Mouse (Mus musculus): ENCODE data around the gene Utrn. TPM values are rescaled to one million over a fixed set of nuclear protein-coding genes. Genes with fewer than 3 reads are reported as not detected.

Utrn gene
- polyA plus RNA-seq, 1 experiment from 2014 or later, result 16.0 TPM

DNA sequence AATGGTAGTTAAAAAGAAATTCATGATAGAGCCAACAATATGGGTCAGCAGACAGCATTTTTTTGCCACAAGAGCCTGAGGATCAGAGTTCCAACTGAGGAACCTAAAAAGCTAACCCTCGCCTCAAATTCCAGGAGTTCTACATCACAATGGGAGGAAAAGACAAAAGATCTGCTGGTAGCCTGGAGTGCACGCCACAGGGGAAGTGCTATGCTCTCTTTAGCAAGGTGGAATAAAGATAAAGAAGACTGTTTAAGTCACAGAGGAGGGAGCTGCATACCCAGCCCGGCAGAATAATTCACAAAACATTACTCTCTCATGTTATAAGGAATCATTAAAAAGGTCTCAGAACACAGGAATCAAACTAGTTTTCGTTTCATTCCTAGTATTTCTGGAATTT lies 296.4 kb downstream of the Utrn start:
- no peaks in the 10 kb centered on the region for H3K9me3 ChIP-seq (ENCODE audit: control insufficient read depth, low read length)
- H3K27me3 ChIP-seq (ENCODE audit: control insufficient read depth, insufficient read depth, low read length), result no peaks in the 10 kb centered on the region
- WGBS, result 8% methylated on average over 4 of the region's 4 CpGs
- H3K4me3 ChIP-seq (ENCODE audit: low read depth, low read length), result no peak overlapping the region
- no peak overlapping the region for H3K4me2 ChIP-seq (ENCODE audit: low read depth, low read length)
- ATAC-seq (ENCODE audit: low read depth), result no peak
- H3K36me3 ChIP-seq (ENCODE audit: control insufficient read depth, insufficient read depth, low read length), result no peaks in the 10 kb centered on the region
- H3K4me1 ChIP-seq (ENCODE audit: control insufficient read depth, insufficient read depth, low read length), result 0 out of 2 replicates have a peak, but pooled peaks cover 7% of the 10 kb centered on the region
- no peak overlapping the region for H3K9ac ChIP-seq (replicated peaks; ENCODE audit: low read depth, low read length)
- no peak overlapping the region for H3K27ac ChIP-seq (ENCODE audit: low read depth, low read length)

DNA sequence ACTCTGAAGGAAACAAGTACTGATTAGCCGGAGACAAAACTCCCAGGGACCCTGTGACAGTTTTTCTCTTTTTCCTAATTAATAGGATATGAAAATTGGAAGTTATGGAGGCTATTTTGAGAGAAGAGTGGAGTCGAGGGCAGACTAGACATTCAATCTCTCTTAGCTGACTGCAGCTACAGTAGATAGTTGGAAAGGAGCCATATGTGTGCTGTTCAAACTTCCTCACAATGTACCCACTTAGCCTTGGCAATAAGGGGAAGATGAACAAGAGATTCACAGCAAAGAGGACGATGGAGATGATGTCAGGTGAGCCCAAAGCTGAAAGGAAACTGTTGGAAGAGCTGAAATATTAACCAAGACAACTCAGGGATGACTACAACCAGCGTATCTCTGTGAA lies 304.7 kb downstream of the Utrn start:
- H3K27me3 ChIP-seq (ENCODE audit: control insufficient read depth, insufficient read depth, low read length), result no peaks in the 10 kb centered on the region
- ATAC-seq (ENCODE audit: low read depth), result no peak
- no peaks in the 10 kb centered on the region for H3K36me3 ChIP-seq (ENCODE audit: control insufficient read depth, insufficient read depth, low read length)
- no peaks in the 10 kb centered on the region for H3K4me1 ChIP-seq (ENCODE audit: control insufficient read depth, insufficient read depth, low read length)
- WGBS, result 72% methylated on average over 4 of the region's 4 CpGs
- H3K9me3 ChIP-seq (ENCODE audit: control insufficient read depth, low read length), result no peaks in the 10 kb centered on the region
- no peak overlapping the region for H3K9ac ChIP-seq (replicated peaks; ENCODE audit: low read depth, low read length)
- no peak overlapping the region for H3K27ac ChIP-seq (ENCODE audit: low read depth, low read length)
- H3K4me3 ChIP-seq (ENCODE audit: low read depth, low read length), result no peak overlapping the region
- no peak overlapping the region for H3K4me2 ChIP-seq (ENCODE audit: low read depth, low read length)

DNA sequence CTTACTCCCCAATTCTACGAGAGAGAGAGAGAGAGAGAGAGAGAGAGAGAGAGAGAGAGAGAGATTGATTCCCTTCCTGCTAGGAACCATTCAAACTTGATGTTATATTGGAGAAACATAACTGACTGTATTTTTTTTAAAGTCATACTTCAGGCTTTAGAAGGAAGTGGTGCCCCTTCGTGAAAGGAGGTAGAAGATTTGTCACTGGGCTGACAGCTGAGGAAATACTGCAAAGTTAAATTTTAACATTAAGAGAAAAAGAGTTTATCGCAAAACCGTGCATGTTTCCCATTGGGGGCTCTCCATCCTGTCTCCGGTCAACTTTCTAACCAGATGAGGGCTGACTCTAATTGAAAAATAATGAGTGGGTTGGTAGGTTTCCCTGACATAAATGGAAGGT lies 310.4 kb downstream of the Utrn start:
- Histone ChIP-seq H3K9ac (replicated peaks; ENCODE audit: low read depth, low read length) (no peak overlapping the region), H3K9me3 (ENCODE audit: control insufficient read depth, low read length) (no peaks in the 10 kb centered on the region), H3K27ac (ENCODE audit: low read depth, low read length) (no peak overlapping the region), H3K4me2 (ENCODE audit: low read depth, low read length) (no peak overlapping the region), H3K36me3 (ENCODE audit: control insufficient read depth, insufficient read depth, low read length) (no peaks in the 10 kb centered on the region), H3K27me3 (ENCODE audit: control insufficient read depth, insufficient read depth, low read length) (no peaks in the 10 kb centered on the region), H3K4me1 (ENCODE audit: control insufficient read depth, insufficient read depth, low read length) (no peaks in the 10 kb centered on the region), H3K4me3 (ENCODE audit: low read depth, low read length) (no peak overlapping the region)
- no peak for ATAC-seq (ENCODE audit: low read depth)
- WGBS, result 79% methylated on average over 5 of the region's 5 CpGs

DNA sequence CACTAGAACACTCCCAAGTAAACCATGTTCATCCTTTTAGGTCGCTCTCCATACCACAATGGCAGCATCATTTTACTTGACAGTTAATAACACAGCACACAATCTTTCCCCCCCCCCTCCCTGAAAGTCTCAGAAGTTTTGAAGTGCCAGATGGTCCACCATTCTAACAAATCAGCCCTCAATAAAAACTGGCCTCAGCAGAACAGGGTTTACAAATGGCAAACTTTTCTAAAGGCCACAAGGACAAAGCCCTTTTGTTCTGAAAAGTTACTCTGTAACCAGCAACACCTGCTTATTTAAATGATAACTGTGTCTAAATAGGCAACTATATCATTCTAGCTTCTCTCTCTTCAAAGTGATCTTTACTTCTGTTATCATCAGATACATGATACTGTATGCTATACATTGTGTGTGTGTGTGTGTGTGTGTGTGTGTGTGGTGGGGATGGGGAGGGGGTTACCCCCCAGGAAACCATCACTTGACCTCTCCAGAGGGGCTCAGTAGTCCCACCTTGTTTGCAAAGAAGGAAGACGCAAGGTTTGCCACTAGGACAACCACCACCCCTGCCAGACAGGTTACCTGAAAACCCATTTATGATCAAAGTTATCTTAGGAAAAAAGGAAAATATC lies 315.0 kb downstream of the Utrn start:
- peaks cover 5% of the 10 kb centered on the region; the same call in 1 of the 2 replicates for H3K4me1 ChIP-seq (ENCODE audit: control insufficient read depth, insufficient read depth, low read length)
- no peaks in the 10 kb centered on the region for H3K27me3 ChIP-seq (ENCODE audit: control insufficient read depth, insufficient read depth, low read length)
- H3K4me2 ChIP-seq (ENCODE audit: low read depth, low read length), result no peak overlapping the region
- ATAC-seq (ENCODE audit: low read depth), result no peak
- H3K36me3 ChIP-seq (ENCODE audit: control insufficient read depth, insufficient read depth, low read length), result no peaks in the 10 kb centered on the region
- no peak overlapping the region for H3K9ac ChIP-seq (replicated peaks; ENCODE audit: low read depth, low read length)
- H3K9me3 ChIP-seq (ENCODE audit: control insufficient read depth, low read length), result no peaks in the 10 kb centered on the region
- WGBS, result 33% methylated on average over 2 of the region's 2 CpGs
- H3K4me3 ChIP-seq (ENCODE audit: low read depth, low read length), result no peak overlapping the region
- no peak overlapping the region for H3K27ac ChIP-seq (ENCODE audit: low read depth, low read length)

DNA sequence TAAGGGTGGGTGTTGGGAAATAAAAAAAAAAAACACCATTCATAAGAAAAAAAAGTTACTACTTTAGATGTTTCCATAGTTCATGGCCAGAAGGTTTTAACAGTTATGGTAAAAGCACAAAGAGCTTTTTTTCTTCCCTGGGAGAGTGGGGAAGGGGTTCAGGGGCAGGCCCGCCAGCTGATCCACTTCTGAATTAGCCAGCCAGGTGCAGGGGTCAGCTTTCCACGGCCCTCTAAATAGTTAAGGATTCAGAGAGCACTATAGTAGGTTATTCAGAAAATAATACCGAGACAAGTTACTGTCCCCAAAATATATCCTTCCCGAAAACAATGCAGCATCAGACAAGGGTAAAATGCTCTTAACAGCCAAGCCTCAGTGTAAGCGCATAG lies 316.3 kb downstream of the Utrn start:
- Histone ChIP-seq H3K4me2 (ENCODE audit: low read depth, low read length) (no peak overlapping the region), H3K36me3 (ENCODE audit: control insufficient read depth, insufficient read depth, low read length) (no peaks in the 10 kb centered on the region), H3K27me3 (ENCODE audit: control insufficient read depth, insufficient read depth, low read length) (no peaks in the 10 kb centered on the region), H3K9me3 (ENCODE audit: control insufficient read depth, low read length) (no peaks in the 10 kb centered on the region), H3K4me1 (ENCODE audit: control insufficient read depth, insufficient read depth, low read length) (peaks cover 14% of the 10 kb centered on the region; the same call in 1 of the 2 replicates), H3K27ac (ENCODE audit: low read depth, low read length) (no peak overlapping the region), H3K4me3 (ENCODE audit: low read depth, low read length) (no peak overlapping the region), H3K9ac (replicated peaks; ENCODE audit: low read depth, low read length) (no peak overlapping the region)
- 16% methylated on average over 5 of the region's 5 CpGs for WGBS
- 0 out of 2 replicates have a peak, but pooled peaks have one; percentile 20 for ATAC-seq (ENCODE audit: low read depth)

DNA sequence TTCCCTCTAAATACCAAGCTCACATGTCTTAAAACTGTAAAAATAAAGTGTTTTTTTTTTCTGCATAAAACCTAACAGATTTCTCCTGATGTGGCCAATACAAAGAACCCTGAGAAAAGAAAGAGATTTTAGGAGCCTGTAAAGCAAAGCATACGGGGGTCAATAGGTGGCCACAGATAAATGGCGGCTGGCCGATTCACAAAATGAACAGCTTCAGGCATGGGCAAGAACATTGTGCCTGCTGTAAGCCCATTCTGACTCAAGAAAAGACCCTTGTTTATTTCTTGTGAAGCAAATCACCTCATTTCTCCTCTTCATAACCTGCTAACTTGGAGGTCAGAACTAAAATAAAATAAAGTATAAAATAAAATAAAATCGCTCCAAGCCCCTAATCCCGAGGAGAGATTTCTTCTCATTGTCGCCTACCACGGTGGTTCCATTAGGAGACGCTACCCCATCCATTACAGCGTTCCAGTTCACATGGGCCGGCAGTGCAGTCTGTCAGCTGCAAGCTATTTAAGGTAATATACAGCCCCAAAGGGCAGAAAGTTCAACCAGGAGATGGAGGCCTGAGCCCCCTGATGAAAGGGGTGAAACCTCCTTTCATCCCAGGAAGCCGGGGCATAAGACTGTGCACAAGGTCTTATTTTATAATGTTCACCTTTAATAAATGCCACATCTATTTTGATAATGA lies 316.8 kb downstream of the Utrn start:
- 10% methylated on average over 11 of the region's 11 CpGs for WGBS

DNA sequence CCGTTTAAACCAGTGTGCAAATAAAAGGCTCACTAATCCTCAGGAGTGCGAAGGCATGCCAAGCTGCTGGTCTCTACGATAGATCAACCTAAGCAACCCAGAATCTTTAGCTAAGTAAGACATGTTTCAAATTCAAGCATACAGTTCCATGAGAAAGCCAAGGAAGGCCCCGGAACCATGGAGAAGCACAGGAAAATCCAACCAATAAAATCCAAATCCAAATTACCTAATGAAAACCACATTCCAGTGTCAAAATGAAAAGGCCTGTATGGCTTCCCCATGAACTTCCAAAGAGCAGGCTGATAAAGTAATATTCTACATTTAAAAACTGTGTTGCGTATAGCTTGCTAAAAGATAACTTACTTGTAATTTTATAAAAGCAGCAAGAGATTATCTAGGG lies 317.4 kb downstream of the Utrn start:
- no peak overlapping the region for H3K4me3 ChIP-seq (ENCODE audit: low read depth, low read length)
- peaks cover 14% of the 10 kb centered on the region; the same call in 1 of the 2 replicates for H3K4me1 ChIP-seq (ENCODE audit: control insufficient read depth, insufficient read depth, low read length)
- WGBS, result 68% methylated on average over 5 of the region's 5 CpGs
- no peaks in the 10 kb centered on the region for H3K36me3 ChIP-seq (ENCODE audit: control insufficient read depth, insufficient read depth, low read length)
- H3K27me3 ChIP-seq (ENCODE audit: control insufficient read depth, insufficient read depth, low read length), result no peaks in the 10 kb centered on the region
- no peak overlapping the region for H3K4me2 ChIP-seq (ENCODE audit: low read depth, low read length)
- H3K9me3 ChIP-seq (ENCODE audit: control insufficient read depth, low read length), result no peaks in the 10 kb centered on the region
- no peak for ATAC-seq (ENCODE audit: low read depth)
- H3K9ac ChIP-seq (replicated peaks; ENCODE audit: low read depth, low read length), result no peak overlapping the region
- H3K27ac ChIP-seq (ENCODE audit: low read depth, low read length), result no peak overlapping the region

More for the DNA sequence above, 316.8 kb downstream of the Utrn start:
- no peaks in the 10 kb centered on the region for H3K36me3 ChIP-seq (ENCODE audit: control insufficient read depth, insufficient read depth, low read length)
- ATAC-seq (ENCODE audit: low read depth), result no peak
- no peaks in the 10 kb centered on the region for H3K27me3 ChIP-seq (ENCODE audit: control insufficient read depth, insufficient read depth, low read length)
- H3K9ac ChIP-seq (replicated peaks; ENCODE audit: low read depth, low read length), result no peak overlapping the region
- H3K4me2 ChIP-seq (ENCODE audit: low read depth, low read length), result no peak overlapping the region
- no peak overlapping the region for H3K27ac ChIP-seq (ENCODE audit: low read depth, low read length)
- no peaks in the 10 kb centered on the region for H3K9me3 ChIP-seq (ENCODE audit: control insufficient read depth, low read length)
- peaks cover 14% of the 10 kb centered on the region; the same call in 1 of the 2 replicates for H3K4me1 ChIP-seq (ENCODE audit: control insufficient read depth, insufficient read depth, low read length)
- no peak overlapping the region for H3K4me3 ChIP-seq (ENCODE audit: low read depth, low read length)

DNA sequence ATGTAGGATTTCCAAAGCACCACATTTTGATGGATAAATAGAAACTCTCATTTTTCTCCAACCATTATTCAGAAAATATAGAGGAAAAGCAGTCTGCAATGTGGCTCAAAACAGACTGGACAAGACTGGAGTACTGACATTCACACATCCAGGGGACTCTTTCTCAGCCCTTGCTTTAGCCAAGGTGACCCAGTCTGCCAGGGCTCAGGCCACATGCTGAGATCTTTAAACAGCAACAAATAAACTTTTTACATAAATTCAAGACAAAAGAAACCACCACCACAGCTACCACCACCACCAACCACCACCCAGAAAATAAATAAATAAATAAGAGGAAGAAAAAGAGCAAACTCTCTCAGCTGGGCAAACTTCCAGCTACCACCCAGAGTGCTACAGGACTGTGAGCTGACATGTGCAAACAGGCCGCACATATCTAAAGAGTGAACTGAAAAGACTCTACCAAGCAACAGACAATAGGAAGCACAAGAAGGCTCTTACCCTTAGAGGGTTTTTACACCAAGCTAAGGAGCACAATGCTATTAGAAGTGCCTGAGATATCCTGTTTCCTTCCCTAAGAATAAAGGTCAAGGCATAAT lies 319.1 kb downstream of the Utrn start:
- Histone ChIP-seq H3K4me3 (ENCODE audit: low read depth, low read length) (no peak overlapping the region), H3K4me2 (ENCODE audit: low read depth, low read length) (no peak overlapping the region), H3K9me3 (ENCODE audit: control insufficient read depth, low read length) (no peaks in the 10 kb centered on the region), H3K27me3 (ENCODE audit: control insufficient read depth, insufficient read depth, low read length) (no peaks in the 10 kb centered on the region), H3K27ac (ENCODE audit: low read depth, low read length) (no peak overlapping the region), H3K36me3 (ENCODE audit: control insufficient read depth, insufficient read depth, low read length) (no peaks in the 10 kb centered on the region), H3K9ac (replicated peaks; ENCODE audit: low read depth, low read length) (no peak overlapping the region), H3K4me1 (ENCODE audit: control insufficient read depth, insufficient read depth, low read length) (peaks cover 14% of the 10 kb centered on the region; the same call in 1 of the 2 replicates)
- 3% methylated on average over 1 of the region's 1 CpGs for WGBS
- no peak for ATAC-seq (ENCODE audit: low read depth)

DNA sequence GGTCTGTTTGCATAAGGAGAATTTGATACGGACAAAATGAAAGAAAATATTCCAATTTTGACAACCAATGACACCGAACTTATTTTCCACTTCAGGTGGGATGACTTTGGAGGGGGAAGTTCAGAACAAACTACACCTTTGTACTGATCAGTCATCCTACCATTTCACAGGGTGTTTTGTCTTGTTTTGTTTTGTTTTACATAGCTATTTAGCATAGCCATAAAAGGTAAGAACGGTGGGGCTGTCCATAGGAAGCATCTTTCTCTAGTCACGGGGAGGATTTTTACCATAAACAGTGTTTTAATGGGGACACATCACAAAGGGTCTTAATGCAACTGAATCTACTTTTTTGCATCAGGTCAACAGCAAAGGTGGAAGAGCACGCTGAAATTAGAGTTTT lies 319.9 kb downstream of the Utrn start:
- Histone ChIP-seq H3K4me1 (ENCODE audit: control insufficient read depth, insufficient read depth, low read length) (peaks cover 14% of the 10 kb centered on the region; the same call in 1 of the 2 replicates), H3K9ac (replicated peaks; ENCODE audit: low read depth, low read length) (no peak overlapping the region), H3K27ac (ENCODE audit: low read depth, low read length) (no peak overlapping the region), H3K4me3 (ENCODE audit: low read depth, low read length) (no peak overlapping the region), H3K36me3 (ENCODE audit: control insufficient read depth, insufficient read depth, low read length) (no peaks in the 10 kb centered on the region), H3K9me3 (ENCODE audit: control insufficient read depth, low read length) (no peaks in the 10 kb centered on the region), H3K27me3 (ENCODE audit: control insufficient read depth, insufficient read depth, low read length) (no peaks in the 10 kb centered on the region), H3K4me2 (ENCODE audit: low read depth, low read length) (no peak overlapping the region)
- ATAC-seq (ENCODE audit: low read depth), result no peak
- 10% methylated on average over 5 of the region's 5 CpGs for WGBS
